Mouse (Mus musculus): ENCODE results near the gene Gpr137c.

GRCm38 (mm10) chr14:45211431-45211830, 8.1 kb upstream of the Gpr137c start:
- TF ChIP-seq GATA1 (IDR thresholded peaks at IDR 0.05; ENCODE audit: low read length) (no peak), TAL1 (IDR thresholded peaks at IDR 0.05; ENCODE audit: low read length) (no peak)
